Mouse (Mus musculus) spleen, adult 2 months (tissue): ENCODE measurements around the gene Aarsd1.

Experiments
- CTCF ChIP-seq: fragments of 200-500 bp; IDR thresholded peaks from 2 replicates; pipeline ENCODE4 v1.5.1; 2011; ENCODE audit warnings: mild to moderate bottlenecking, inconsistent platforms; ENCODE audit not compliant: insufficient read depth, insufficient read length, insufficient replicate concordance; ENCODE audit errors: extremely low read depth
- POLR2A ChIP-seq: fragments of 200-500 bp; IDR thresholded peaks from 2 replicates; pipeline ENCODE4 v1.6.1; 2011; ENCODE audit warnings: low read depth, low read length, inconsistent platforms

DNA sequence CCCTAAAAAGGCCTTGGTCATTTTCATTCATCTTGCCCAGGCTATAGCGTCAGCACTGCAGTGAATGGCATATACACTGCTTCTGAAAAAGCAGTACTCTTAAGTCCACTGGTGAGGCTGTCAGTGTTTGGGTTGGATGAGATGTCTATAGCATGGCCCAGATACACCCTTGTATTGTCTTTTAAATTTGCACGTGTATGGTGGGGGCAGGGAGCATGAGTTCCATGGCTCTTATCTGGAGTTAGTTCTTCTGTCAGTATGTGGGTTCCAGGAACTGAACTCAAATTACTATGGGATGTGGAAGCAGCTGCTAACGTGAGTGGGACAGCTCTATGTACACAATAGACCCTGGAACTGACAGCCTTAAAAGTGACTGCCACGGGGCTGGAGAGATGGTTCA, 18.4 kb upstream of the Aarsd1 start:
- TF ChIP-seq CTCF (no peak), POLR2A (no peak)
